Mouse (Mus musculus): ENCODE data around the gene Prickle1. TPM values are rescaled to one million over a fixed set of nuclear protein-coding genes. Genes with fewer than 3 reads are reported as not detected.

The Prickle1 gene
- polyA plus RNA-seq, 1 experiment from 2014 or later = 40.6 TPM

GRCm38 (mm10) chr15:93552169-93552568 lies 43.5 kb downstream of the Prickle1 start:
- H3K27ac ChIP-seq (replicated peaks in 1 of 2; ENCODE audit: control insufficient read depth in 1 of 2, insufficient read depth in 1 of 2, low read depth in 2 of 2, low read length in 2 of 2) = no peak overlapping the region; a peak in 1 of 4 replicates
- no peak overlapping the region for H3K9ac ChIP-seq (ENCODE audit: low read length)
- H3K4me1 ChIP-seq (ENCODE audit: control insufficient read depth in 2 of 2, insufficient read depth in 2 of 2, low read length in 2 of 2) = peaks cover 26 to 70% of the 10 kb centered on the region in 2 experiments
- no peaks in the 10 kb centered on the region for H3K9me3 ChIP-seq (ENCODE audit: control insufficient read depth, low read length)
- H3K4me3 ChIP-seq (ENCODE audit: control insufficient read depth in 1 of 2, insufficient read depth in 1 of 2, low read depth in 1 of 2, low read length in 2 of 2) = no peak overlapping the region
- H3K27me3 ChIP-seq (ENCODE audit: control insufficient read depth, insufficient read depth, low read length) = no peaks in the 10 kb centered on the region
- H3K4me2 ChIP-seq (ENCODE audit: low read length) = peak overlapping the region; percentile 15
- no peak for ATAC-seq (ENCODE audit: insufficient number of reproducible peaks, insufficient read depth, low FRiP score, low read depth)
- WGBS = 12% methylated on average over 9 of the region's 9 CpGs
- H3K36me3 ChIP-seq (ENCODE audit: control insufficient read depth, insufficient read depth, low read length) = no peaks in the 10 kb centered on the region

GRCm38 (mm10) chr15:93548297-93548696 lies 47.4 kb downstream of the Prickle1 start:
- WGBS = 66% methylated on average over 9 of the region's 9 CpGs
- H3K27ac ChIP-seq (replicated peaks in 1 of 2; ENCODE audit: control insufficient read depth in 1 of 2, insufficient read depth in 1 of 2, low read depth in 2 of 2, low read length in 2 of 2) = no peak overlapping the region
- H3K4me2 ChIP-seq (ENCODE audit: low read length) = no peak overlapping the region
- no peaks in the 10 kb centered on the region for H3K9me3 ChIP-seq (ENCODE audit: control insufficient read depth, low read length)
- ATAC-seq (ENCODE audit: insufficient number of reproducible peaks, insufficient read depth, low FRiP score, low read depth) = no peak
- H3K36me3 ChIP-seq (ENCODE audit: control insufficient read depth, insufficient read depth, low read length) = 0 out of 2 replicates have a peak, but pooled peaks cover 4% of the 10 kb centered on the region
- no peaks in the 10 kb centered on the region for H3K27me3 ChIP-seq (ENCODE audit: control insufficient read depth, insufficient read depth, low read length)
- no peak overlapping the region for H3K9ac ChIP-seq (ENCODE audit: low read length)
- no peak overlapping the region for H3K4me3 ChIP-seq (ENCODE audit: control insufficient read depth in 1 of 2, insufficient read depth in 1 of 2, low read depth in 1 of 2, low read length in 2 of 2)
- peaks cover 16 to 45% of the 10 kb centered on the region in 2 experiments for H3K4me1 ChIP-seq (ENCODE audit: control insufficient read depth in 2 of 2, insufficient read depth in 2 of 2, low read length in 2 of 2)

- Histone ChIP-seq H3K9ac (ENCODE audit: low read length) (no peak overlapping the region), H3K9me3 (ENCODE audit: control insufficient read depth, low read length) (no peaks in the 10 kb centered on the region), H3K4me3 (ENCODE audit: control insufficient read depth in 1 of 2, insufficient read depth in 1 of 2, low read depth in 1 of 2, low read length in 2 of 2) (no peak overlapping the region), H3K27me3 (ENCODE audit: control insufficient read depth, insufficient read depth, low read length) (no peaks in the 10 kb centered on the region), H3K36me3 (ENCODE audit: control insufficient read depth, insufficient read depth, low read length) (0 out of 2 replicates have a peak, but pooled peaks cover 4% of the 10 kb centered on the region), H3K4me1 (ENCODE audit: control insufficient read depth in 2 of 2, insufficient read depth in 2 of 2, low read length in 2 of 2) (peaks cover 32 to 47% of the 10 kb centered on the region in 2 experiments), H3K27ac (replicated peaks in 1 of 2; ENCODE audit: control insufficient read depth in 1 of 2, insufficient read depth in 1 of 2, low read depth in 2 of 2, low read length in 2 of 2) (peak overlapping the region; percentile 76 to 80), H3K4me2 (ENCODE audit: low read length) (peak overlapping the region; percentile 47)
- ATAC-seq (ENCODE audit: insufficient number of reproducible peaks, insufficient read depth, low FRiP score, low read depth) = peak; percentile 77
- WGBS = 11% methylated on average over 3 of the region's 3 CpGs
These were observed 56.3 kb downstream of the Prickle1 start for GRCm38 (mm10) chr15:93539415-93539814.

DNA sequence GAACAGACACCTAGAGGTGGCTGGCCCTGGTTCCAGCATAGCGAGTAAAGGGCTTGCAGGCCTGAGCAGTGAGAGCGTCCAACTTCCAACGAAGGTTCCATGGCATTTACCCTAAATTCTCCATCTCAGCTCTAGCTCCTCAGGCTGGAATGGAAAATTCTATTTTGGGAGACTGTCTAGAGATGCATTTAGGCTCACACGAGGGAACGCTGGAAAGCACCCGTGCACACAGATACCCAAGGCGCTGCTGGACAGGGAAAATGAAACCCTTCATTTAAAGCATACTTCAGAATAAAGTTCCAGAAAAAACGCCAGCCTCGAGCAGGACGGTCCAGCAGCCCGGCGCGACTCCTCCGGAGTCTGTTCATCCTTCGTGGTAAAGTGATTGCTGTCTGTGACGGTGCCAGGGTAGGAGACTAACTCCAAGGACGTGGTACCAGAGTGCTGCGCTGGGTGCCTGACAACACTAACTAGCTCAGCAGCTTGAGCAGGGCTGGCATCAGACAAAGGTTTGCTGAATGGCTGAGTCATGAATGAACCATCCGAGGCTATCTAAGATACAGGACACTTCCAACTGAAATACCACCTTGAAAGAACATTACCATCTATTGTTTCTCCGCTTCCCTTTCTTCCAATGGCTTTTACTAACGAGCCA lies 57.0 kb downstream of the Prickle1 start:
- H3K9me3 ChIP-seq (ENCODE audit: control insufficient read depth, low read length) = no peaks in the 10 kb centered on the region
- H3K27me3 ChIP-seq (ENCODE audit: control insufficient read depth, insufficient read depth, low read length) = no peaks in the 10 kb centered on the region
- H3K36me3 ChIP-seq (ENCODE audit: control insufficient read depth, insufficient read depth, low read length) = 0 out of 2 replicates have a peak, but pooled peaks cover 2% of the 10 kb centered on the region
- peaks cover 37 to 54% of the 10 kb centered on the region in 2 experiments for H3K4me1 ChIP-seq (ENCODE audit: control insufficient read depth in 2 of 2, insufficient read depth in 2 of 2, low read length in 2 of 2)
- 37% methylated on average over 21 of the region's 21 CpGs for WGBS
- H3K27ac ChIP-seq (replicated peaks in 1 of 2; ENCODE audit: control insufficient read depth in 1 of 2, insufficient read depth in 1 of 2, low read depth in 2 of 2, low read length in 2 of 2) = peak overlapping the region; percentile 64 to 85
- no peak overlapping the region; the same call in 1 of the 2 replicates for H3K9ac ChIP-seq (ENCODE audit: low read length)
- H3K4me3 ChIP-seq (ENCODE audit: control insufficient read depth in 1 of 2, insufficient read depth in 1 of 2, low read depth in 1 of 2, low read length in 2 of 2) = peak overlapping the region; percentile 0 to 17; a peak in 1 of 4 replicates
- H3K4me2 ChIP-seq (ENCODE audit: low read length) = peak overlapping the region; percentile 47
- no peak for ATAC-seq (ENCODE audit: insufficient number of reproducible peaks, insufficient read depth, low FRiP score, low read depth)

DNA sequence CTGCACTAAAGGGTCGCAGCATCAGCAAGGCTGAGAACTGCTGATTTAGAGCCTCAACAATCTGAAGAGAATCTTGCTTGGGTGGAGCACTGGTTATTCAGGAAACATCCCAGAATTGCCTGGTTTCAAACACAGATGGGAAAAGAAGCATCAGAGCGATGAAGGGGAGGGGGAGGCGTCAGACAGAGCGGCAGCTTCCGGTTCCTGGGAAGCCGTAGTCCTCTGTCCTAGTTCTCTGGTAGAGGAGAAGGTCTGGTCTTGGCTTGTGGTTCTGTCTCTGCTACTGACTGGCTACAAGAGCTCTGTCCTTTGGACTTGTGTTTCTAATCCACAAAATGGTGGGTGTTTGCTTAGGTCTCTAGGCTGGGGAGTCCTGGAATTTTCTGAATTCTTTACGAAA lies 57.9 kb downstream of the Prickle1 start:
- Histone ChIP-seq H3K9ac (ENCODE audit: low read length) (no peak overlapping the region; the same call in 1 of the 2 replicates), H3K4me3 (ENCODE audit: control insufficient read depth in 1 of 2, insufficient read depth in 1 of 2, low read depth in 1 of 2, low read length in 2 of 2) (no peak overlapping the region), H3K27me3 (ENCODE audit: control insufficient read depth, insufficient read depth, low read length) (no peaks in the 10 kb centered on the region), H3K27ac (replicated peaks in 1 of 2; ENCODE audit: control insufficient read depth in 1 of 2, insufficient read depth in 1 of 2, low read depth in 2 of 2, low read length in 2 of 2) (peak overlapping the region; percentile 14 to 64; a peak in 2 of 4 replicates), H3K9me3 (ENCODE audit: control insufficient read depth, low read length) (no peaks in the 10 kb centered on the region), H3K4me1 (ENCODE audit: control insufficient read depth in 2 of 2, insufficient read depth in 2 of 2, low read length in 2 of 2) (peaks cover 39 to 63% of the 10 kb centered on the region in 2 experiments), H3K4me2 (ENCODE audit: low read length) (no peak overlapping the region), H3K36me3 (ENCODE audit: control insufficient read depth, insufficient read depth, low read length) (no peaks in the 10 kb centered on the region)
- WGBS = 64% methylated on average over 7 of the region's 7 CpGs
- ATAC-seq (ENCODE audit: insufficient number of reproducible peaks, insufficient read depth, low FRiP score, low read depth) = no peak

DNA sequence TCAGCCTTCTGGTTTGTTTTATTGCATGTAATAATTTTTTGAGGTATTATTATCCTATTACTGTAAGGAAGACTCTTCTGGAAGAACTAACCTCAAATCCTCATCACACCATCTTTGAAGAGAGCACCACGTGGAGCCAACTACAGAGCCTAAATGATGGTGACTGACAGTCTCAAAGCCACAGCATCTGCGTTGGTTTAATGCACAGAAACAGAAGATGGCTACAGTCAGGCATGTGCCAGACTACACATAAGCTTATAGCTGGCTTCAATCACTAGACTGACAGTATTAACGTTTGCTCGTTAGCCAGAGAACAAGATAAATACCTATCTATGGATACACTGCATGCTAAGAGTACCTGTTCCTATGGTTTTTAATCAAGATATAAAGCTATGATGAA lies 59.5 kb downstream of the Prickle1 start:
- no peak overlapping the region for H3K4me3 ChIP-seq (ENCODE audit: control insufficient read depth in 1 of 2, insufficient read depth in 1 of 2, low read depth in 1 of 2, low read length in 2 of 2)
- H3K9me3 ChIP-seq (ENCODE audit: control insufficient read depth, low read length) = no peaks in the 10 kb centered on the region
- H3K27ac ChIP-seq (replicated peaks in 1 of 2; ENCODE audit: control insufficient read depth in 1 of 2, insufficient read depth in 1 of 2, low read depth in 2 of 2, low read length in 2 of 2) = no peak overlapping the region
- no peak overlapping the region for H3K9ac ChIP-seq (ENCODE audit: low read length)
- no peaks in the 10 kb centered on the region for H3K36me3 ChIP-seq (ENCODE audit: control insufficient read depth, insufficient read depth, low read length)
- no peak overlapping the region for H3K4me2 ChIP-seq (ENCODE audit: low read length)
- ATAC-seq (ENCODE audit: insufficient number of reproducible peaks, insufficient read depth, low FRiP score, low read depth) = no peak
- H3K27me3 ChIP-seq (ENCODE audit: control insufficient read depth, insufficient read depth, low read length) = no peaks in the 10 kb centered on the region
- 53% methylated on average over 4 of the region's 4 CpGs for WGBS
- H3K4me1 ChIP-seq (ENCODE audit: control insufficient read depth in 2 of 2, insufficient read depth in 2 of 2, low read length in 2 of 2) = peaks cover 43 to 72% of the 10 kb centered on the region in 2 experiments

DNA sequence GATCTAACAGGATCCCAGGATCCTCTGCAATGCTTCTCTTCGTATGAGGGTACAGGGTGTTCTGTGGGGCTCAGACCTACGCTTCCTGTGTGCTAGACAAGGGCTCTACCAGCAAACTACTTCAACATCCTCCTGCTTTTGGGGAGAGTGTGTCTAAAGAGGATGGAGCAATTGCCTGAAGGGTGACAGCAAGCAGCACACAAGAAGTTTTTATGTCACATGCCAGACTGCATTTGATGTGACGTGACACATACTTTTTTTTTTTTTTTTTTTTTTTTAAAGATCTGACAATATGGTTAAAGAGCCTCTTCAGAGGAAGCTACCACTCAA lies 65.0 kb downstream of the Prickle1 start:
- ATAC-seq (ENCODE audit: insufficient number of reproducible peaks, insufficient read depth, low FRiP score, low read depth) = no peak
- 58% methylated on average over 3 of the region's 3 CpGs for WGBS
- H3K4me1 ChIP-seq (ENCODE audit: control insufficient read depth in 2 of 2, insufficient read depth in 2 of 2, low read length in 2 of 2) = peaks cover 33 to 74% of the 10 kb centered on the region in 2 experiments
- no peaks in the 10 kb centered on the region for H3K9me3 ChIP-seq (ENCODE audit: control insufficient read depth, low read length)
- H3K36me3 ChIP-seq (ENCODE audit: control insufficient read depth, insufficient read depth, low read length) = no peaks in the 10 kb centered on the region
- peak overlapping the region; percentile 54 for H3K9ac ChIP-seq (ENCODE audit: low read length)
- H3K27ac ChIP-seq (replicated peaks in 1 of 2; ENCODE audit: control insufficient read depth in 1 of 2, insufficient read depth in 1 of 2, low read depth in 2 of 2, low read length in 2 of 2) = peak overlapping the region; percentile 25 to 64; a peak in 3 of 4 replicates
- H3K27me3 ChIP-seq (ENCODE audit: control insufficient read depth, insufficient read depth, low read length) = no peaks in the 10 kb centered on the region
- H3K4me3 ChIP-seq (ENCODE audit: control insufficient read depth in 1 of 2, insufficient read depth in 1 of 2, low read depth in 1 of 2, low read length in 2 of 2) = no peak overlapping the region
- peak overlapping the region; percentile 27 for H3K4me2 ChIP-seq (ENCODE audit: low read length)
